Comparison of ENCODE assay signal across 22 mouse cellular contexts in genomic region chr11:121627521-121627920, GRCm38 (mm10). TPM values are rescaled to one million over a fixed set of nuclear protein-coding genes. Genes with fewer than 3 reads are reported as not detected.
DNase-seq lines count a peak whose midpoint lies in the region; ATAC-seq and TF ChIP-seq lines count a peak whose summit lies in the region.
"Had no signal": no experiment of that assay in that cellular context is flagged by ENCODE, and none has a peak within 500 bp of the region (broad histone marks: within the 10 kb centered on the region; RNA-seq: fewer than 3 reads in every experiment).

No protein-coding gene starts in this region.

- ATAC-seq in embryonic facial prominence, embryonic 13.5 days (ENCODE audit: insufficient number of reproducible peaks, insufficient read depth, low FRiP score, low TSS enrichment, low read depth) = no peak
- no peak for ATAC-seq in intestine, embryonic 14.5 days (replicated peaks; ENCODE audit: low FRiP score, low TSS enrichment, low read depth)
- ATAC-seq in intestine, embryonic 16.5 days = no peak
- peak; percentile 14; the same call in 1 of the 2 replicates for ATAC-seq in stomach, embryonic 16.5 days (ENCODE audit: insufficient read depth, low FRiP score)
- ATAC-seq: CD4-positive, CD25-positive, alpha-beta regulatory T cell, adult 4 months; forebrain, embryonic 13.5 days; forebrain, embryonic 15.5 days; forebrain, postnatal 0 days had no signal

- 83% methylated on average over 5 of the region's 5 CpGs for WGBS in embryonic facial prominence, embryonic 13.5 days
- 91% methylated on average over 5 of the region's 5 CpGs for WGBS in embryonic facial prominence, embryonic 10.5 days
- WGBS in intestine, embryonic 14.5 days = 65% methylated on average over 5 of the region's 5 CpGs
- 53% methylated on average over 5 of the region's 5 CpGs for WGBS in intestine, embryonic 16.5 days
- WGBS in stomach, embryonic 16.5 days = 65% methylated on average over 5 of the region's 5 CpGs

- H3K27ac ChIP-seq in embryonic facial prominence, embryonic 13.5 days = no peak overlapping the region
- H3K27ac ChIP-seq in embryonic facial prominence, embryonic 10.5 days (replicated peaks) = no peak overlapping the region
- peak overlapping the region; percentile 11; the same call in 1 of the 2 replicates for H3K27ac ChIP-seq in intestine, embryonic 14.5 days (ENCODE audit: low read depth)
- H3K27ac ChIP-seq in intestine, embryonic 16.5 days (ENCODE audit: low read length) = no peak overlapping the region
- peak overlapping the region; percentile 53 for H3K27ac ChIP-seq in stomach, embryonic 16.5 days (ENCODE audit: low read length)
- H3K27ac ChIP-seq: forebrain, embryonic 13.5 days; forebrain, embryonic 15.5 days had no signal

- 0 out of 2 replicates have a peak overlapping the region, but pooled peaks have one; percentile 7 for H3K9ac ChIP-seq in embryonic facial prominence, embryonic 13.5 days
- H3K9ac ChIP-seq in intestine, embryonic 14.5 days (ENCODE audit: low read length) = no peak overlapping the region
- no peak overlapping the region for H3K9ac ChIP-seq in intestine, embryonic 16.5 days (ENCODE audit: low read depth, low read length)
- 0 out of 2 replicates have a peak overlapping the region, but pooled peaks have one; percentile 22 for H3K9ac ChIP-seq in stomach, embryonic 16.5 days (ENCODE audit: low read length)
- H3K9ac ChIP-seq: forebrain, embryonic 13.5 days; forebrain, embryonic 15.5 days; forebrain, postnatal 0 days had no signal

- no peak overlapping the region for H3K4me3 ChIP-seq in embryonic facial prominence, embryonic 13.5 days
- H3K4me3 ChIP-seq in embryonic facial prominence, embryonic 10.5 days = no peak overlapping the region
- no peak overlapping the region for H3K4me3 ChIP-seq in intestine, embryonic 14.5 days (ENCODE audit: low read depth, low read length)
- H3K4me3 ChIP-seq in intestine, embryonic 16.5 days (ENCODE audit: low read length) = no peak overlapping the region
- H3K4me3 ChIP-seq in myocyte = no peak overlapping the region
- no peak overlapping the region for H3K4me3 ChIP-seq in stomach, embryonic 16.5 days (replicated peaks; ENCODE audit: low read length)
- H3K4me3 ChIP-seq: forebrain, embryonic 13.5 days; forebrain, embryonic 15.5 days had no signal

- H3K27me3 ChIP-seq in embryonic facial prominence, embryonic 13.5 days = no peaks in the 10 kb centered on the region
- no peaks in the 10 kb centered on the region for H3K27me3 ChIP-seq in embryonic facial prominence, embryonic 10.5 days (replicated peaks; ENCODE audit: low read depth, poor library complexity, severe bottlenecking)
- no peaks in the 10 kb centered on the region for H3K27me3 ChIP-seq in intestine, embryonic 14.5 days (replicated peaks; ENCODE audit: control insufficient read depth, insufficient read depth, low read length)
- no peaks in the 10 kb centered on the region for H3K27me3 ChIP-seq in intestine, embryonic 16.5 days (replicated peaks; ENCODE audit: control insufficient read depth, insufficient read depth, low read length)
- no peaks in the 10 kb centered on the region for H3K27me3 ChIP-seq in myocyte (ENCODE audit: control insufficient read depth, insufficient read depth, insufficient read length)
- H3K27me3 ChIP-seq in stomach, embryonic 16.5 days (ENCODE audit: control insufficient read depth, insufficient read depth, low read length) = no peaks in the 10 kb centered on the region
- H3K27me3 ChIP-seq: CH12.LX; forebrain, embryonic 13.5 days; forebrain, embryonic 15.5 days had no signal

- no peak for DNase-seq in embryonic facial prominence, embryonic 10.5 days (ENCODE audit: low spot score)
- DNase-seq in intestine, embryonic 14.5 days (ENCODE audit: low spot score) = no peak
- no peak for DNase-seq in MN1 (ENCODE audit: low spot score)
- DNase-seq: adrenal gland, adult 2 months; adrenal gland, postnatal 10 days; adrenal gland, postnatal 25 days; B cell, adult 2 months; cerebellum, adult 11 months; cerebellum, adult 18-20 months; cerebellum, adult 8-10 months; cerebellum, adult 9-11 months; cerebellum, postnatal 14 days; forebrain, postnatal 0 days had no signal

- no peaks in the 10 kb centered on the region for H3K9me3 ChIP-seq in embryonic facial prominence, embryonic 13.5 days
- no peaks in the 10 kb centered on the region for H3K9me3 ChIP-seq in embryonic facial prominence, embryonic 10.5 days
- H3K9me3 ChIP-seq in intestine, embryonic 14.5 days (ENCODE audit: control insufficient read depth, low read length) = no peaks in the 10 kb centered on the region
- no peaks in the 10 kb centered on the region for H3K9me3 ChIP-seq in intestine, embryonic 16.5 days (ENCODE audit: control insufficient read depth, low read length)
- H3K9me3 ChIP-seq in stomach, embryonic 16.5 days (replicated peaks; ENCODE audit: control insufficient read depth, low read length) = no peaks in the 10 kb centered on the region
- H3K9me3 ChIP-seq: forebrain, embryonic 13.5 days; forebrain, embryonic 15.5 days; G1E had no signal

- H3K36me3 ChIP-seq in embryonic facial prominence, embryonic 13.5 days = peaks cover 44% of the 10 kb centered on the region
- H3K36me3 ChIP-seq in embryonic facial prominence, embryonic 10.5 days (replicated peaks) = peaks cover 44% of the 10 kb centered on the region
- peaks cover 32% of the 10 kb centered on the region; the same call in 1 of the 2 replicates for H3K36me3 ChIP-seq in intestine, embryonic 14.5 days (ENCODE audit: control insufficient read depth, insufficient read depth, low read length)
- H3K36me3 ChIP-seq in intestine, embryonic 16.5 days (ENCODE audit: control insufficient read depth, insufficient read depth, low read length) = peaks cover 7% of the 10 kb centered on the region; the same call in 1 of the 2 replicates
- H3K36me3 ChIP-seq in myocyte (ENCODE audit: control insufficient read depth, insufficient read depth) = peaks cover 11% of the 10 kb centered on the region
- peaks cover 3% of the 10 kb centered on the region; the same call in 1 of the 2 replicates for H3K36me3 ChIP-seq in stomach, embryonic 16.5 days (ENCODE audit: control insufficient read depth, insufficient read depth, low read length)

- H3K4me2 ChIP-seq in embryonic facial prominence, embryonic 13.5 days = no peak overlapping the region
- H3K4me2 ChIP-seq in intestine, embryonic 14.5 days (ENCODE audit: low read length) = no peak overlapping the region
- H3K4me2 ChIP-seq in intestine, embryonic 16.5 days (ENCODE audit: low read depth, low read length) = no peak overlapping the region
- H3K4me2 ChIP-seq in myocyte (ENCODE audit: low read depth) = no peak overlapping the region
- no peak overlapping the region for H3K4me2 ChIP-seq in stomach, embryonic 16.5 days (ENCODE audit: low read depth, low read length)
- H3K4me2 ChIP-seq: forebrain, embryonic 13.5 days; forebrain, embryonic 15.5 days had no signal

- no peaks in the 10 kb centered on the region for H3K79me2 ChIP-seq in myocyte (ENCODE audit: control insufficient read depth, insufficient read depth)

- no peak overlapping the region for H3ac ChIP-seq in myocyte (ENCODE audit: control insufficient read depth, insufficient read length)

- no peaks in the 10 kb centered on the region for H3K4me1 ChIP-seq in embryonic facial prominence, embryonic 13.5 days
- no peaks in the 10 kb centered on the region for H3K4me1 ChIP-seq in embryonic facial prominence, embryonic 10.5 days
- no peaks in the 10 kb centered on the region; the same call in 1 of the 2 replicates for H3K4me1 ChIP-seq in intestine, embryonic 14.5 days (replicated peaks; ENCODE audit: control insufficient read depth, insufficient read depth, low read length)
- H3K4me1 ChIP-seq in intestine, embryonic 16.5 days (ENCODE audit: control insufficient read depth, insufficient read depth, low read length) = no peaks in the 10 kb centered on the region
- H3K4me1 ChIP-seq in stomach, embryonic 16.5 days (ENCODE audit: control insufficient read depth, insufficient read depth, low read length) = no peaks in the 10 kb centered on the region; the same call in 1 of the 2 replicates
- H3K4me1 ChIP-seq: forebrain, embryonic 13.5 days; forebrain, embryonic 15.5 days had no signal

- no peak for TF ChIP-seq POLR2A in myocyte (IDR thresholded peaks at IDR 0.05; ENCODE audit: insufficient read length, low read depth)

TF ChIP-seq in myocyte, 11 proteins besides CTCF, POLR2A, EP300 and RAD21:
- TF ChIP-seq REST (IDR thresholded peaks at IDR 0.05; ENCODE audit: insufficient read depth, insufficient read length) (no peak), MYOG (IDR thresholded peaks at IDR 0.05; ENCODE audit: control insufficient read depth in 1 of 3, insufficient read depth in 1 of 3, insufficient read length in 2 of 3, low read depth in 2 of 3) (peak in 2 of 3 experiments; percentile 39 to 65), MYOD1 (IDR thresholded peaks at IDR 0.05; ENCODE audit: control insufficient read depth in 1 of 3, insufficient read length in 2 of 3, low read depth in 2 of 3) (peak in 2 of 3 experiments; percentile 38 to 72)

RNA-seq across cellular contexts. Expression of gene B3gntl1, which starts 45.4 kb away (rescaled TPM):
- polyA plus RNA-seq in embryonic facial prominence, embryonic 13.5 days (2015; fragmentation: Nextera tagmentation; extraction: Ambion mirVana) = 9.6 and 10.0 TPM in 2 replicates
- polyA plus RNA-seq in embryonic facial prominence, embryonic 10.5 days (2016; fragmentation: Nextera tagmentation; extraction: Ambion mirVana) = 5.8 and 6.6 TPM in 2 replicates
- 8.0 and 8.3 TPM in 2 replicates for polyA plus RNA-seq in intestine, embryonic 14.5 days (2014; fragmentation: Nextera tagmentation; extraction: Ambion mirVana)
- 6.8 and 7.2 TPM in 2 replicates for polyA plus RNA-seq in intestine, embryonic 16.5 days (2015; fragmentation: Nextera tagmentation; extraction: Ambion mirVana)
- 5.4 TPM for polyA plus RNA-seq in myocyte (2012; fragmentation: generic; extraction: Trizol)
- polyA plus RNA-seq in stomach, embryonic 16.5 days (2015; fragmentation: Nextera tagmentation; extraction: Ambion mirVana) = 8.7 and 9.1 TPM in 2 replicates

Comparison
In these comparisons a context has a peak if more than half of its experiments do, and no peak if none do; other contexts are left out.
1. H3K27ac ChIP-seq: peak in intestine, embryonic 14.5 days (single experiment) and stomach, embryonic 16.5 days (single experiment); none in embryonic facial prominence, embryonic 13.5 days (single experiment), embryonic facial prominence, embryonic 10.5 days (single experiment) and intestine, embryonic 16.5 days (single experiment).
2. H3K9ac ChIP-seq: peak in embryonic facial prominence, embryonic 13.5 days (single experiment) and stomach, embryonic 16.5 days (single experiment); none in intestine, embryonic 14.5 days (single experiment) and intestine, embryonic 16.5 days (single experiment).